Mouse (Mus musculus): ENCODE results near the gene Tesk2. TPM values are rescaled to one million over a fixed set of nuclear protein-coding genes. Genes with fewer than 3 reads are reported as not detected.
A peak's percentile ranks its signal among the peaks of the same experiment; 100 is the strongest.
"Not testable (repeated sequence)": the region's sequence is repeated elsewhere in the genome, so short reads cannot be mapped to it uniquely, and the experiment has no call there.

Tesk2 gene
- 8.1 and 8.7 TPM in 2 replicates for polyA plus RNA-seq (2015; fragmentation: Nextera tagmentation; extraction: Ambion mirVana)

GRCm38 (mm10) chr4:116720343-116721097 is at the start of gene Tesk2:
TSS of gene Tesk2 (plus strand) at chr4:116720948.
- H3K36me3 ChIP-seq = no peaks in the 10 kb centered on the region

GRCm38 (mm10) chr4:116672785-116673184 is 48.0 kb upstream of the Tesk2 start:
- H3K27me3 ChIP-seq (replicated peaks) = no peaks in the 10 kb centered on the region
- WGBS = 20% methylated on average over 2 of the region's 2 CpGs

More at GRCm38 (mm10) chr4:116720343-116721097, at the start of gene Tesk2:
- Histone ChIP-seq H3K9ac (peak within 1 kb of the TSS; percentile 76), H3K27me3 (replicated peaks) (no peaks in the 10 kb centered on the region), H3K27ac (peak within 1 kb of the TSS; percentile 83), H3K9me3 (no peaks in the 10 kb centered on the region), H3K4me2 (replicated peaks) (peak within 1 kb of the TSS; percentile 88), H3K4me1 (replicated peaks) (0 out of 2 replicates have a peak, but pooled peaks cover 2% of the 10 kb centered on the region), H3K4me3 (replicated peaks) (peak within 1 kb of the TSS; percentile 73)
- peak; percentile 98 for ATAC-seq
- WGBS = under 1% methylated on average over 34 of the region's 34 CpGs

GRCm38 (mm10) chr4:116674761-116675160 is 46.0 kb upstream of the Tesk2 start:
- not testable (repeated sequence) for H3K4me1 ChIP-seq (replicated peaks); H3K27me3 ChIP-seq (replicated peaks); H3K9ac ChIP-seq; H3K27ac ChIP-seq; ATAC-seq; H3K4me3 ChIP-seq (replicated peaks); H3K9me3 ChIP-seq; H3K36me3 ChIP-seq; H3K4me2 ChIP-seq (replicated peaks)
- 85% methylated on average over 6 of the region's 6 CpGs for WGBS

More at GRCm38 (mm10) chr4:116672785-116673184, 48.0 kb upstream of the Tesk2 start:
- Histone ChIP-seq H3K27ac (0 out of 2 replicates have a peak overlapping the region, but pooled peaks have one; percentile 28), H3K4me3 (replicated peaks) (no peak overlapping the region), H3K4me1 (replicated peaks) (0 out of 2 replicates have a peak, but pooled peaks cover 3% of the 10 kb centered on the region), H3K36me3 (no peaks in the 10 kb centered on the region), H3K9ac (no peak overlapping the region), H3K4me2 (replicated peaks) (no peak overlapping the region), H3K9me3 (no peaks in the 10 kb centered on the region)
- ATAC-seq = peak; percentile 98

GRCm38 (mm10) chr4:116676027-116676426 is 44.7 kb upstream of the Tesk2 start:
- H3K36me3 ChIP-seq = no peaks in the 10 kb centered on the region
- no peak overlapping the region for H3K27ac ChIP-seq
- 0 out of 2 replicates have a peak, but pooled peaks cover 3% of the 10 kb centered on the region for H3K4me1 ChIP-seq (replicated peaks)
- 81% methylated on average over 3 of the region's 3 CpGs for WGBS
- no peak overlapping the region for H3K4me2 ChIP-seq (replicated peaks)
- H3K9me3 ChIP-seq = no peaks in the 10 kb centered on the region
- no peaks in the 10 kb centered on the region for H3K27me3 ChIP-seq (replicated peaks)
- no peak for ATAC-seq
- no peak overlapping the region for H3K9ac ChIP-seq
- H3K4me3 ChIP-seq (replicated peaks) = no peak overlapping the region

- 86% methylated on average over 1 of the region's 1 CpGs for WGBS
- 0 out of 2 replicates have a peak, but pooled peaks cover 3% of the 10 kb centered on the region for H3K4me1 ChIP-seq (replicated peaks)
- no peaks in the 10 kb centered on the region for H3K36me3 ChIP-seq
- no peak overlapping the region for H3K4me3 ChIP-seq (replicated peaks)
- no peaks in the 10 kb centered on the region for H3K27me3 ChIP-seq (replicated peaks)
- H3K9me3 ChIP-seq = no peaks in the 10 kb centered on the region
- no peak for ATAC-seq
- no peak overlapping the region for H3K4me2 ChIP-seq (replicated peaks)
- H3K27ac ChIP-seq = no peak overlapping the region
- no peak overlapping the region for H3K9ac ChIP-seq
Measured at GRCm38 (mm10) chr4:116677808-116678207, 42.9 kb upstream of the Tesk2 start.

GRCm38 (mm10) chr4:116679141-116679540 is 41.6 kb upstream of the Tesk2 start:
- no peak for ATAC-seq
- no peak overlapping the region for H3K4me2 ChIP-seq (replicated peaks)
- 66% methylated on average over 5 of the region's 5 CpGs for WGBS

GRCm38 (mm10) chr4:116680521-116680920 is 40.2 kb upstream of the Tesk2 start:
- not testable (repeated sequence) for H3K9ac ChIP-seq; H3K4me2 ChIP-seq (replicated peaks); H3K4me1 ChIP-seq (replicated peaks); H3K27me3 ChIP-seq (replicated peaks); H3K9me3 ChIP-seq; H3K27ac ChIP-seq; H3K4me3 ChIP-seq (replicated peaks); H3K36me3 ChIP-seq; ATAC-seq
- WGBS = 92% methylated on average over 4 of the region's 4 CpGs

More at GRCm38 (mm10) chr4:116679141-116679540, 41.6 kb upstream of the Tesk2 start:
- Histone ChIP-seq H3K9me3 (no peaks in the 10 kb centered on the region), H3K36me3 (no peaks in the 10 kb centered on the region), H3K9ac (no peak overlapping the region), H3K27ac (no peak overlapping the region), H3K4me1 (replicated peaks) (no peaks in the 10 kb centered on the region), H3K4me3 (replicated peaks) (no peak overlapping the region), H3K27me3 (replicated peaks) (no peaks in the 10 kb centered on the region)

- Histone ChIP-seq H3K4me1 (replicated peaks) (peaks cover 12% of the 10 kb centered on the region), H3K4me2 (replicated peaks) (no peak overlapping the region), H3K9me3 (no peaks in the 10 kb centered on the region), H3K9ac (no peak overlapping the region), H3K4me3 (replicated peaks) (no peak overlapping the region), H3K27me3 (replicated peaks) (no peaks in the 10 kb centered on the region), H3K27ac (0 out of 2 replicates have a peak overlapping the region, but pooled peaks have one; percentile 38), H3K36me3 (peaks cover 4% of the 10 kb centered on the region; the same call in 1 of the 2 replicates)
- 69% methylated on average over 4 of the region's 4 CpGs for WGBS
- ATAC-seq = 0 out of 2 replicates have a peak, but pooled peaks have one; percentile 3
Measured at GRCm38 (mm10) chr4:116683957-116684356, 36.8 kb upstream of the Tesk2 start.

GRCm38 (mm10) chr4:116684665-116685064 is 36.1 kb upstream of the Tesk2 start:
- Histone ChIP-seq H3K4me1 (replicated peaks) (peaks cover 12% of the 10 kb centered on the region), H3K27me3 (replicated peaks) (no peaks in the 10 kb centered on the region), H3K9ac (no peak overlapping the region), H3K4me3 (replicated peaks) (peak overlapping the region; percentile 69; the same call in 1 of the 2 replicates), H3K4me2 (replicated peaks) (peak overlapping the region; percentile 63), H3K9me3 (no peaks in the 10 kb centered on the region), H3K36me3 (peaks cover 4% of the 10 kb centered on the region; the same call in 1 of the 2 replicates), H3K27ac (peak overlapping the region; percentile 98)
- WGBS = 75% methylated on average over 2 of the region's 2 CpGs
- no peak for ATAC-seq

- H3K9ac ChIP-seq = peak within 1 kb of the TSS; percentile 77
Measured at GRCm38 (mm10) chr4:116685402-116686061, 35.2 kb upstream of the Tesk2 start, which contains the start of gene Prdx1. TSS of gene Prdx1 (plus strand) at chr4:116685544.

GRCm38 (mm10) chr4:116687041-116687440 is 33.7 kb upstream of the Tesk2 start:
- H3K36me3 ChIP-seq = peaks cover 6% of the 10 kb centered on the region
- H3K4me3 ChIP-seq (replicated peaks) = peak overlapping the region; percentile 69
- 16% methylated on average over 1 of the region's 1 CpGs for WGBS
- no peak for ATAC-seq
- H3K4me1 ChIP-seq (replicated peaks) = peaks cover 16% of the 10 kb centered on the region
- no peaks in the 10 kb centered on the region for H3K9me3 ChIP-seq
- H3K4me2 ChIP-seq (replicated peaks) = peak overlapping the region; percentile 63
- H3K27me3 ChIP-seq (replicated peaks) = no peaks in the 10 kb centered on the region
- H3K9ac ChIP-seq = 0 out of 2 replicates have a peak overlapping the region, but pooled peaks have one; percentile 77
- no peak overlapping the region for H3K27ac ChIP-seq

More at GRCm38 (mm10) chr4:116685402-116686061, 35.2 kb upstream of the Tesk2 start, which contains the start of gene Prdx1:
- ATAC-seq = peak; percentile 94
- H3K9me3 ChIP-seq = no peaks in the 10 kb centered on the region
- H3K36me3 ChIP-seq = peaks cover 4% of the 10 kb centered on the region; the same call in 1 of the 2 replicates
- peak within 1 kb of the TSS; percentile 98 for H3K27ac ChIP-seq
- peaks cover 16% of the 10 kb centered on the region for H3K4me1 ChIP-seq (replicated peaks)
- no peaks in the 10 kb centered on the region for H3K27me3 ChIP-seq (replicated peaks)
- H3K4me2 ChIP-seq (replicated peaks) = peak within 1 kb of the TSS; percentile 63
- WGBS = under 1% methylated on average over 56 of the region's 56 CpGs
- peak within 1 kb of the TSS; percentile 69 for H3K4me3 ChIP-seq (replicated peaks)

GRCm38 (mm10) chr4:116689309-116689876 is 31.4 kb upstream of the Tesk2 start:
- Histone ChIP-seq H3K4me2 (replicated peaks) (no peak overlapping the region), H3K4me1 (replicated peaks) (peaks cover 16% of the 10 kb centered on the region), H3K9me3 (no peaks in the 10 kb centered on the region), H3K27ac (no peak overlapping the region), H3K9ac (no peak overlapping the region), H3K4me3 (replicated peaks) (no peak overlapping the region), H3K27me3 (replicated peaks) (no peaks in the 10 kb centered on the region), H3K36me3 (peaks cover 9% of the 10 kb centered on the region)
- WGBS = 87% methylated on average over 4 of the region's 4 CpGs
- no peak for ATAC-seq

Data from intestine, embryonic 15.5 days (tissue).